Mouse (Mus musculus) testis, postnatal 14 days (tissue): ENCODE data around the gene Mageb5.
"Not testable (repeated sequence)": the region's sequence is repeated elsewhere in the genome, so short reads cannot be mapped to it uniquely, and the experiment has no call there.

ENCODE experiments used
- DNase-seq: peaks from one replicate; pipeline ENCODE4 v3.0.0; 2021; ENCODE audit warnings: low spot score

The Mageb5 gene

DNA sequence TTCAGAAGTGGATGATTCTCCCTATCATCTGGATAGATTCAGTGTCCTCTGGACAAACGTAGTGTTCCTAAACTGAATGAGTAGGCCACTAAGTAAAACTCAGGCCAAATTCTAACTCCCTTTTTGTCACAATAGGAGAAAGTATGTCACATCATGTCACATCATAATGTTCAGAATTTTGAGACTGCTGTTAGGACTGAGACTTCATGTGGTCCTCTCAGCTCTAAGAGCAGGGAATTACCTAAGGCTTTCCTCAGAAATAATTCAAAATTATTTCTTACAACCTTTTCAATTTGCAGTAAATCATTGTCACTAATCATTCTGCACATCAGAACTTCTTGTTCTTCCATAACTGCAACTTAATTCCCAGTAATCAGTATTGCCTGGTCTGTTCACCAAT, at the start of gene Mageb5:
TSS of gene Mageb5 (minus strand) at position 101 of the 400 bp plus-strand sequence.
- DNase-seq: not testable (repeated sequence)

DNA sequence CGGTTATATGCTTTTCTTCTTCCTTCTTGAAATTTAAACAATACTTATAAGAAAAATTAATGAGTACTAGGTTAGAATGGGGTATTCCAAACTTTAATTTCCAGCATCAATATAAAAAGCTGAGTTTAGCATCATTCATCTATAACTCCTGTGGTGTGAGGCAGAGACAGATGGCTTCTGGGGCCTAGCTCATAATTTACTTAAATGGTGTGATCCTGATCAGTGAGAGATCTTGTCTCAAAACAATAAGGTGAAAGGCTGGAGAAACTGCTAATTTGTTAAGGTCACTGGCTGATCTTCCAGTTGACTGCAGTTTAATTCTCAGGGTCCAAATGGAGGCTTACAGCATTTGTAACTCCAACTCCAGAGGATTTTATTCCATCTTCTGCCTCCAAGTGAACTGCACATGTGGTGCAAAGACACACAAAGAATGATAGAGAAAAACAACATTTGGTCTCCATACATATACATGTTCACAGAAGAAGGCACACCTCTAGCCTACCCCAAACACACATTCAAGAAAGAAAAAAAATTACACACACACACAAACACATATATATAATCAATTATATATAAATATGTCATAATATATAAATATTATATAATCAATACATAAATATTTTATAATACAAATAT, 23.1 kb downstream of the Mageb5 start:
- not testable (repeated sequence) for DNase-seq
